Mouse (Mus musculus) neural tube, embryonic 14.5 days (tissue): ENCODE results near the gene Elovl4. TPM values are rescaled to one million over a fixed set of nuclear protein-coding genes. Genes with fewer than 3 reads are reported as not detected.

Experiments used
- ATAC-seq: fragments of 200-750 bp; cut with Nextera tagmentation; 2 replicates; pipeline ENCODE4 v1.8.0; 2017; ENCODE audit warnings: low read depth, mild to moderate bottlenecking, moderate TSS enrichment, moderate library complexity
- H3K27ac ChIP-seq: fragments of 300-500 bp; sonication (generic); 2 replicates; pipeline ENCODE4 v1.5.1; 2014; ENCODE audit warnings: low read depth, mild to moderate bottlenecking, control low read depth, low read length, moderate library complexity, mixed read lengths
- H3K27me3 ChIP-seq: fragments of 300-500 bp; sonication (generic); 2 replicates; pipeline ENCODE4 v1.6.1; 2014; ENCODE audit warnings: low read length; ENCODE audit not compliant: control insufficient read depth, insufficient read depth
- H3K36me3 ChIP-seq: fragments of 300-500 bp; sonication (generic); 2 replicates; pipeline ENCODE4 v1.6.1; 2014; ENCODE audit warnings: low read length, mixed read lengths; ENCODE audit not compliant: control insufficient read depth, insufficient read depth
- H3K4me1 ChIP-seq: fragments of 300-500 bp; sonication (generic); 2 replicates; pipeline ENCODE4 v1.6.1; 2014; ENCODE audit warnings: low read length; ENCODE audit not compliant: control insufficient read depth, insufficient read depth
- H3K4me2 ChIP-seq: fragments of 300-500 bp; sonication (generic); 2 replicates; pipeline ENCODE4 v1.6.1; 2014; ENCODE audit warnings: mild to moderate bottlenecking, low read depth, low read length, control low read depth
- H3K4me3 ChIP-seq: fragments of 300-500 bp; sonication (generic); 2 replicates; pipeline ENCODE4 v1.5.1; 2014; ENCODE audit warnings: low read depth, low read length, control low read depth, mixed read lengths
- H3K9ac ChIP-seq: fragments of 300-500 bp; sonication (generic); replicated peaks from 2 replicates; pipeline ENCODE4 v1.6.1; 2014; ENCODE audit warnings: low read depth, mild to moderate bottlenecking, control low read depth, low read length, mixed read lengths
- H3K9me3 ChIP-seq: fragments of 300-500 bp; sonication (generic); 2 replicates; pipeline ENCODE4 v1.6.1; 2016; ENCODE audit warnings: low read length; ENCODE audit not compliant: control insufficient read depth
- WGBS: fragments of 180-500 bp; shearing (Covaris S2); extraction: QIAGEN DNeasy Blood & Tissue Kit; methylation state at CpG from one replicate; pipeline ENCODE4 v1.1.7; 2014; 5-methylcytosine and 5-hydroxymethylcytosine counted together
- polyA plus RNA-seq: library from polyadenylated mRNA; unstranded; fragments of >200 nt; fragmentation: Nextera tagmentation; extraction: Ambion mirVana; gene quantifications from 2 replicates; pipeline ENCODE4 v1.2.1, GENCODE M21; 2014

Elovl4 gene
- polyA plus RNA-seq, 1 experiment from 2014 or later, result 127 TPM

DNA sequence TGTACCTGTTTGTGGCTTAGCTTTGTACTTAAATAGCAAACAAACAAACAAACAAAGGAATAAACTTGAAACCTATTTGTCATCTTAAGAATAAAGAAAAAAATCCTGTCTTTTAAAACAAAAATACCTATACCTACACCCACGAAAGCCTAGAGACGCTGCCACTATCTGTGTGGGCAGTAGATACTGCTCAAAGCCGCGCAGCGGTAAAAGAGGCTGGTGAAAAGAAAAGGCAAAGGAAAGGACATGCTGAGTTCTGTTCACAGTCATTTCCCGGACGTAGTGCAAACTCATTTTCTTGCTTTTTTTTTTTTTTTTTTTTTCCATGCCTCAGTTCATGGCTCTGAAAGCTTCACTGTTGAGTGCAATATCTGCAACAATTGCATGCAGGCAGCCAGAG lies 13.1 kb upstream of the Elovl4 start:
- Histone ChIP-seq H3K4me1 (no peaks in the 10 kb centered on the region), H3K36me3 (no peaks in the 10 kb centered on the region), H3K9me3 (no peaks in the 10 kb centered on the region), H3K4me2 (no peak overlapping the region), H3K9ac (no peak overlapping the region), H3K27me3 (no peaks in the 10 kb centered on the region), H3K4me3 (no peak overlapping the region), H3K27ac (no peak overlapping the region)
- WGBS, result 73% methylated on average over 7 of the region's 7 CpGs
- no peak for ATAC-seq

DNA sequence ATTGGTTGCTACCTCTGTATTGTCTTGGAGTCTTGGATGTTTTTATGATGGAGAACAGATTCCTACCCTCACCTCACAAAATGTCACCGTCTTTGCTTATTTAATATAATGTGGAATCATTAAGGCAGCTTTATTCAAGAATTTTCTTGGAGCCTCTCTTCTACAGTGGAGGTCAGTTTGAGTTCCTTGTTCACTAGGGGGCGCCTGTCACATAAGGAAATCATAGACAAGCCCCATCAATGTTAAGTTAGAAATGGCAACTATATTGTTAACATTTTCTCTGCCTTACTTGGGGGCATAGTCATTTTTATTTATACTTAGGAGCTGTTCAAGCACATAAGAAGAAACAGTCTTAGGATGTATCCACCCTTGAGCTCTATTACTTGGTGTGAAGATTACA lies 1.5 kb upstream of the Elovl4 start:
- Histone ChIP-seq H3K4me2 (no peak overlapping the region), H3K27ac (no peak overlapping the region), H3K36me3 (no peaks in the 10 kb centered on the region), H3K4me1 (peaks cover 21% of the 10 kb centered on the region), H3K4me3 (no peak overlapping the region), H3K9me3 (no peaks in the 10 kb centered on the region), H3K9ac (no peak overlapping the region), H3K27me3 (no peaks in the 10 kb centered on the region)
- ATAC-seq, result no peak
- WGBS, result 9% methylated on average over 2 of the region's 2 CpGs

GRCm38 (mm10) chr9:83805164-83805976 lies 707 bp downstream of the Elovl4 start:
- peak; percentile 88 for ATAC-seq
- Histone ChIP-seq H3K9ac (peak overlapping the region; percentile 67), H3K36me3 (no peaks in the 10 kb centered on the region), H3K27ac (peak overlapping the region; percentile 91), H3K4me3 (peak overlapping the region; percentile 83), H3K4me2 (peak overlapping the region; percentile 44), H3K9me3 (no peaks in the 10 kb centered on the region), H3K4me1 (peaks cover 21% of the 10 kb centered on the region), H3K27me3 (no peaks in the 10 kb centered on the region)
- WGBS, result 0% methylated on average over 37 of the region's 37 CpGs

- Histone ChIP-seq H3K36me3 (no peaks in the 10 kb centered on the region), H3K27ac (no peak overlapping the region), H3K9ac (no peak overlapping the region; the same call in 1 of the 2 replicates), H3K4me2 (peak overlapping the region; percentile 44), H3K4me3 (peak overlapping the region; percentile 83), H3K4me1 (peaks cover 21% of the 10 kb centered on the region), H3K9me3 (no peaks in the 10 kb centered on the region), H3K27me3 (no peaks in the 10 kb centered on the region)
- no peak for ATAC-seq
- 59% methylated on average over 13 of the region's 13 CpGs for WGBS
Measured at GRCm38 (mm10) chr9:83804341-83804740, 1.7 kb downstream of the Elovl4 start.

- no peaks in the 10 kb centered on the region for H3K27me3 ChIP-seq
- no peak overlapping the region for H3K4me2 ChIP-seq
- WGBS, result 76% methylated on average over 8 of the region's 8 CpGs
- H3K36me3 ChIP-seq, result no peaks in the 10 kb centered on the region
- no peak overlapping the region for H3K4me3 ChIP-seq
- H3K9me3 ChIP-seq, result no peaks in the 10 kb centered on the region
- H3K4me1 ChIP-seq, result no peaks in the 10 kb centered on the region
- H3K9ac ChIP-seq, result no peak overlapping the region
- no peak overlapping the region for H3K27ac ChIP-seq
- no peak for ATAC-seq
Measured at GRCm38 (mm10) chr9:83797898-83798297, 8.2 kb downstream of the Elovl4 start.

- WGBS, result 92% methylated on average over 7 of the region's 7 CpGs
- H3K36me3 ChIP-seq, result no peaks in the 10 kb centered on the region
- H3K9me3 ChIP-seq, result no peaks in the 10 kb centered on the region
- no peaks in the 10 kb centered on the region for H3K4me1 ChIP-seq
- no peak overlapping the region for H3K9ac ChIP-seq
- ATAC-seq, result no peak
- no peaks in the 10 kb centered on the region for H3K27me3 ChIP-seq
- no peak overlapping the region for H3K4me3 ChIP-seq
- no peak overlapping the region for H3K4me2 ChIP-seq
- no peak overlapping the region for H3K27ac ChIP-seq
Measured at GRCm38 (mm10) chr9:83796875-83797274, 9.2 kb downstream of the Elovl4 start.

GRCm38 (mm10) chr9:83789326-83789725 lies 16.8 kb downstream of the Elovl4 start:
- H3K9me3 ChIP-seq, result no peaks in the 10 kb centered on the region
- H3K4me3 ChIP-seq, result no peak overlapping the region
- H3K4me1 ChIP-seq, result no peaks in the 10 kb centered on the region
- H3K4me2 ChIP-seq, result no peak overlapping the region
- no peaks in the 10 kb centered on the region for H3K27me3 ChIP-seq
- H3K9ac ChIP-seq, result no peak overlapping the region
- no peak for ATAC-seq
- H3K36me3 ChIP-seq, result peaks cover 9% of the 10 kb centered on the region; the same call in 1 of the 2 replicates
- no peak overlapping the region for H3K27ac ChIP-seq
- 93% methylated on average over 6 of the region's 6 CpGs for WGBS

DNA sequence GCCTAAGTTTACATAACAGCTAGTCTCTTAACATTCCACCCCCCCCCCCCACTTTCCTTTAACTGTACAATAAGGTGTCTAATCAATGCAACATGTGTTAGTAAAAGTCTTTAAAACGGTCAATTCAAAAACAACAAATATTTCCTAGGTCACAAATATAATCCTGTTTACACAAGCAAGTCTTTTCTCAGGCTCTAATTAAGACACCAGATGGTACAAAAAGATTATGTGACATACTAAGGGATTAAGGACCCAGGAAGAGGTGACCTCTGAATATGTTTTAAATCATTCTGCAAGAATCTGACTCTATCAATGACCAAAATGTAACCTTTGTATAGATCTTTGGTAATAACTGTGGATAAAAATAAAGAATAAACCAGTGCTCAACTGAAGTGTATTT lies 20.6 kb downstream of the Elovl4 start:
- ATAC-seq, result no peak
- Histone ChIP-seq H3K27ac (no peak overlapping the region), H3K4me3 (no peak overlapping the region), H3K4me1 (no peaks in the 10 kb centered on the region), H3K27me3 (no peaks in the 10 kb centered on the region), H3K36me3 (peaks cover 9% of the 10 kb centered on the region), H3K4me2 (no peak overlapping the region), H3K9me3 (no peaks in the 10 kb centered on the region), H3K9ac (no peak overlapping the region)
- 75% methylated on average over 1 of the region's 1 CpGs for whole genome bisulfite sequencing

GRCm38 (mm10) chr9:83778317-83778960 lies 27.6 kb downstream of the Elovl4 start:
- H3K4me1 ChIP-seq, result no peaks in the 10 kb centered on the region
- H3K27me3 ChIP-seq, result no peaks in the 10 kb centered on the region
- ATAC-seq, result no peak
- no peak overlapping the region for H3K27ac ChIP-seq
- peaks cover 9% of the 10 kb centered on the region; the same call in 1 of the 2 replicates for H3K36me3 ChIP-seq
- no peak overlapping the region for H3K4me3 ChIP-seq
- H3K4me2 ChIP-seq, result no peak overlapping the region
- H3K9ac ChIP-seq, result no peak overlapping the region
- WGBS, result 74% methylated on average over 9 of the region's 9 CpGs
- H3K9me3 ChIP-seq, result no peaks in the 10 kb centered on the region
